Mouse (Mus musculus): Measurements from ENCODE around the gene Ajm1. TPM values are rescaled to one million over a fixed set of nuclear protein-coding genes. Genes with fewer than 3 reads are reported as not detected.

Gene Ajm1
- total and polyA plus RNA-seq, 2 experiments = 0.07 TPM; not detected in 1

GRCm38 (mm10) chr2:25540541-25540948 lies 41.0 kb downstream of the Ajm1 start:
- DNase-seq (ENCODE audit: extremely low read depth, low read depth, low spot score) = no peak
- no peak overlapping the region for H3K27ac ChIP-seq (replicated peaks; ENCODE audit: insufficient read depth, low read depth, low read length)
- TF ChIP-seq CTCF (IDR thresholded peaks at IDR 0.05; ENCODE audit: low read depth, low read length) (no peak), POLR2A (IDR thresholded peaks at IDR 0.05; ENCODE audit: extremely low read depth, insufficient read depth, low read length) (no peak)

DNA sequence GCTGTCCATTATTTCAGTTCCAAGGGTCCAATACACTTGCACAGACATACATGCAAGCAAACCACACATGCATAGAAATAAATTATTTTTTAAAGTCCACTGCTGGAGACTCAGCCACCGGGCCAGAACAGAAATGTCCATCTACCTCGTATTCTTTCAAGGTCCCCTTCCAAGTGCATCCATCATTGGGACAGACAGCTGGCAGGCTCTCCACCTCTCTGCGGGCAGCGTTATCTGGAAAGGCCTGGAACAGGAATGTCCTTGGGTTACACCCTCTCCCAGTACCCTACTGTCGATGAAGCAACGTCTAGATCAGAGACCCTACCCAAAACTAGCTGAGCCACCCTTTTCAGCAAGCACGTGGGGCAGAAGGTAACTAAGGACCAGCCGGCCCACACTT lies 45.0 kb downstream of the Ajm1 start:
- peaks cover 16% of the 10 kb centered on the region for H3K36me3 ChIP-seq (ENCODE audit: control insufficient read depth, insufficient read depth, low read length)

More at GRCm38 (mm10) chr2:25540541-25540948, 41.0 kb downstream of the Ajm1 start:
- Histone ChIP-seq H3K4me3 (ENCODE audit: insufficient read depth, low read depth, low read length) (no peak overlapping the region), H3K36me3 (ENCODE audit: control insufficient read depth, insufficient read depth, low read length) (peaks cover 16% of the 10 kb centered on the region), H3K27me3 (ENCODE audit: control insufficient read depth, insufficient read depth, low read length) (no peaks in the 10 kb centered on the region), H3K4me1 (ENCODE audit: control insufficient read depth, insufficient read depth, low read length) (no peaks in the 10 kb centered on the region), H3K9ac (ENCODE audit: low read depth, low read length) (no peak overlapping the region), H3K79me2 (ENCODE audit: control insufficient read depth, insufficient read depth, low read length) (peaks cover 15% of the 10 kb centered on the region)
- WGBS = 65% methylated on average over 4 of the region's 4 CpGs

DNA sequence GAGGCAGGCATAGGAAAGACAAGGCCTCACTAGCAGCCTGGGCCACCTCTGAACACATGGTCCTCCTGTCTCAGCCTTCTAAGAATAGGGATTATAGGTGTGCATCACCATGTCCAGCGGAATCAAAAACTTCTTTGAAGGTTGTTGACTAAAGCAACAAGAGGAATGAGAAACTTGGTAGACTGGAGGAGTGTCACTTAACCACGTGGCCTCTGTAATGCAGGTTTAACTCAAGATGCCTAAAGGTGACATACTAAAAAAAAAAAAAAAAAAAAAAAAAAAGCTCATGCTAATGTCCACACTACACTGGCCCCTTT lies 46.7 kb downstream of the Ajm1 start:
- Histone ChIP-seq H3K9ac (ENCODE audit: low read depth, low read length) (no peak overlapping the region), H3K36me3 (ENCODE audit: control insufficient read depth, insufficient read depth, low read length) (peaks cover 23% of the 10 kb centered on the region), H3K79me2 (ENCODE audit: control insufficient read depth, insufficient read depth, low read length) (no peaks in the 10 kb centered on the region), H3K27ac (replicated peaks; ENCODE audit: insufficient read depth, low read depth, low read length) (peak overlapping the region; percentile 42), H3K4me3 (ENCODE audit: insufficient read depth, low read depth, low read length) (no peak overlapping the region), H3K27me3 (ENCODE audit: control insufficient read depth, insufficient read depth, low read length) (no peaks in the 10 kb centered on the region), H3K4me1 (ENCODE audit: control insufficient read depth, insufficient read depth, low read length) (peaks cover 8% of the 10 kb centered on the region)
- TF ChIP-seq POLR2A (IDR thresholded peaks at IDR 0.05; ENCODE audit: extremely low read depth, insufficient read depth, low read length) (no peak), CTCF (IDR thresholded peaks at IDR 0.05; ENCODE audit: low read depth, low read length) (no peak)
- DNase-seq (ENCODE audit: extremely low read depth, low read depth, low spot score) = no peak
- 88% methylated on average over 2 of the region's 2 CpGs for WGBS

More for the DNA sequence above, 45.0 kb downstream of the Ajm1 start:
- H3K4me3 ChIP-seq (ENCODE audit: insufficient read depth, low read depth, low read length) = no peak overlapping the region
- no peak for TF ChIP-seq CTCF (IDR thresholded peaks at IDR 0.05; ENCODE audit: low read depth, low read length)
- no peak for TF ChIP-seq POLR2A (IDR thresholded peaks at IDR 0.05; ENCODE audit: extremely low read depth, insufficient read depth, low read length)
- H3K4me1 ChIP-seq (ENCODE audit: control insufficient read depth, insufficient read depth, low read length) = peaks cover 8% of the 10 kb centered on the region
- H3K27ac ChIP-seq (replicated peaks; ENCODE audit: insufficient read depth, low read depth, low read length) = no peak overlapping the region
- WGBS = 81% methylated on average over 8 of the region's 8 CpGs
- H3K9ac ChIP-seq (ENCODE audit: low read depth, low read length) = no peak overlapping the region
- no peaks in the 10 kb centered on the region for H3K27me3 ChIP-seq (ENCODE audit: control insufficient read depth, insufficient read depth, low read length)
- no peak for DNase-seq (ENCODE audit: extremely low read depth, low read depth, low spot score)
- no peaks in the 10 kb centered on the region for H3K79me2 ChIP-seq (ENCODE audit: control insufficient read depth, insufficient read depth, low read length)

DNA sequence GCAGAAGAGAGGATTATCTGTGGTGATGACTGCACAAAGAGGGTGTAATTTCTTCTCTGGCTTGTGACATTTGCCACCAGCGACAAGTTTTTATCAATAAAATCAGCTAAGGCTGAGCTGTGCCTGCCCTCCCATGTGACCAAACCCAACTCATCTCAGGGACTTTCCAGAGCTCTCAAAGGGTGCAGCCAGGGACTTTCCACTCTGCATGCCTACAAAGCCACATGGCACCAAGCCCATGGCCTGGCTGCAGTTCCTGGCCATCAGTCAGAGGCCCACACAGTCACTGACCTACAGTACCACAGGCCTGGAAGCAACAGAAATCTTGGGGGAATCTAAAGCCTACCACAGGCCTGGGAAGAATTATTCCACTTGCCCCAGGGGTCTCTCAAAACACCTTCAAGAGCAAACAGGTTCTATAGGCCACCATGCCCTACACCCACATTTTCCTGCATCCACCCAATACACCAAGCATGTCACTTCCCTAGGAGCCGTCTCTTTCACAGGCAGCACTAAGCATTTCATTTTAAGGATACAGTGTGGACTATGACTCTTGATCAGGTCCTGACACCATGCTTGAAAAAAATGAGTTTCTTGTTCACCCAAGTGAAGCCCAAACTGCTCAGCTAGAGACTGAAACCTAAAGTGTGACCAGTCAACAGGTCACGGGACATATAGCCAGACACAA lies 47.2 kb downstream of the Ajm1 start:
- Histone ChIP-seq H3K9ac (ENCODE audit: low read depth, low read length) (no peak overlapping the region), H3K27me3 (ENCODE audit: control insufficient read depth, insufficient read depth, low read length) (no peaks in the 10 kb centered on the region), H3K4me1 (ENCODE audit: control insufficient read depth, insufficient read depth, low read length) (peaks cover 8% of the 10 kb centered on the region), H3K4me3 (ENCODE audit: insufficient read depth, low read depth, low read length) (no peak overlapping the region), H3K36me3 (ENCODE audit: control insufficient read depth, insufficient read depth, low read length) (peaks cover 24% of the 10 kb centered on the region), H3K79me2 (ENCODE audit: control insufficient read depth, insufficient read depth, low read length) (no peaks in the 10 kb centered on the region), H3K27ac (replicated peaks; ENCODE audit: insufficient read depth, low read depth, low read length) (peak overlapping the region; percentile 42)
- TF ChIP-seq POLR2A (IDR thresholded peaks at IDR 0.05; ENCODE audit: extremely low read depth, insufficient read depth, low read length) (no peak), CTCF (IDR thresholded peaks at IDR 0.05; ENCODE audit: low read depth, low read length) (no peak)
- DNase-seq (ENCODE audit: extremely low read depth, low read depth, low spot score) = peak; percentile 92
- 41% methylated on average over 3 of the region's 3 CpGs for WGBS

DNA sequence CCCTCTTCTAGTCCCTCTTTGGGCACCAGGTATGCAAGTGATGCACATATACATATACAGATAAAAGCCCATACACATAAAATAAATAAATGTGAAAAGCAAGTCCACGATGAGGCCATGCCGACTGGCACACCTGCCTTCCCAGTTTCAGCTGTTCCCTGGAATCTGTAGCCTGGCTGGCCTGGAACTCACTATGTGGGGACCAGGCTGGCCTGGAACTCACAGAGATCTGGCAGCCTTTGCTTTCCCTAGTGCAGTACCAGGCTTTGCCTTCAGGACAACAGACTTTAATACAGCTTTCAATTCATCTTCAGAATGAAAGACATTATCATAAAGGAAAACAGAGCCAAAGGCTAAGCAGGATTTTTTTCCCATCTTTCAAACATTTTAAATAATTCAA lies 47.9 kb downstream of the Ajm1 start:
- TF ChIP-seq POLR2A (IDR thresholded peaks at IDR 0.05; ENCODE audit: extremely low read depth, insufficient read depth, low read length) (no peak), CTCF (IDR thresholded peaks at IDR 0.05; ENCODE audit: low read depth, low read length) (no peak)
- Histone ChIP-seq H3K9ac (ENCODE audit: low read depth, low read length) (no peak overlapping the region), H3K27ac (replicated peaks; ENCODE audit: insufficient read depth, low read depth, low read length) (peak overlapping the region; percentile 39; the same call in 1 of the 2 replicates), H3K27me3 (ENCODE audit: control insufficient read depth, insufficient read depth, low read length) (no peaks in the 10 kb centered on the region), H3K79me2 (ENCODE audit: control insufficient read depth, insufficient read depth, low read length) (no peaks in the 10 kb centered on the region), H3K4me3 (ENCODE audit: insufficient read depth, low read depth, low read length) (no peak overlapping the region), H3K36me3 (ENCODE audit: control insufficient read depth, insufficient read depth, low read length) (peaks cover 30% of the 10 kb centered on the region), H3K4me1 (ENCODE audit: control insufficient read depth, insufficient read depth, low read length) (peaks cover 8% of the 10 kb centered on the region)
- no peak for DNase-seq (ENCODE audit: extremely low read depth, low read depth, low spot score)
- 70% methylated on average over 2 of the region's 2 CpGs for WGBS

Data from liver, adult 2 months (tissue).